Mouse (Mus musculus): ENCODE results near the gene Rfng.
"Not testable (repeated sequence)": the region's sequence is repeated elsewhere in the genome, so short reads cannot be mapped to it uniquely, and the experiment has no call there.

The Rfng gene

GRCm38 (mm10) chr11:120784064-120784791 is at the start of gene Rfng, which contains the start of gene Gps1:
TSS of gene Rfng (minus strand) at chr11:120784207.
TSS of gene Gps1 (plus strand) at chr11:120784272.
- DNase-seq = peak; percentile 83

GRCm38 (mm10) chr11:120832962-120833361 is 49.0 kb upstream of the Rfng start:
- not testable (repeated sequence) for DNase-seq

- no peak for DNase-seq
Observed at GRCm38 (mm10) chr11:120831659-120832440, 47.8 kb upstream of the Rfng start.

- no peak for DNase-seq
Observed at GRCm38 (mm10) chr11:120830686-120831085, 46.7 kb upstream of the Rfng start.

GRCm38 (mm10) chr11:120829757-120830532 is 45.9 kb upstream of the Rfng start:
- DNase-seq = no peak

GRCm38 (mm10) chr11:120828416-120828815 is 44.4 kb upstream of the Rfng start:
- peak; percentile 22 for DNase-seq

- DNase-seq = peak; percentile 53
Observed at GRCm38 (mm10) chr11:120826016-120826953, 42.3 kb upstream of the Rfng start.

GRCm38 (mm10) chr11:120825289-120825863 is 41.4 kb upstream of the Rfng start:
- peak; percentile 74 for DNase-seq

GRCm38 (mm10) chr11:120824787-120825288 is 40.8 kb upstream of the Rfng start:
- no peak for DNase-seq

GRCm38 (mm10) chr11:120823956-120824786 is 40.2 kb upstream of the Rfng start, which contains the start of gene Fasn:
TSS of gene Fasn (minus strand) at chr11:120824547.
- peak; percentile 98 for DNase-seq

- no peak for DNase-seq
Observed at GRCm38 (mm10) chr11:120823551-120823947, 39.5 kb upstream of the Rfng start.

- DNase-seq = no peak
Observed at GRCm38 (mm10) chr11:120822831-120823550, 39.0 kb upstream of the Rfng start.

GRCm38 (mm10) chr11:120822321-120822720 is 38.3 kb upstream of the Rfng start:
- DNase-seq = peak; percentile 51

- peak; percentile 60 for DNase-seq
Observed at GRCm38 (mm10) chr11:120821076-120821922, 37.3 kb upstream of the Rfng start.

- peak; percentile 59 for DNase-seq
Observed at GRCm38 (mm10) chr11:120820546-120820945, 36.5 kb upstream of the Rfng start.

- peak; percentile 83 for DNase-seq
Observed at GRCm38 (mm10) chr11:120819556-120819955, 35.5 kb upstream of the Rfng start.

- DNase-seq = peak; percentile 38
Observed at GRCm38 (mm10) chr11:120818251-120818650, 34.2 kb upstream of the Rfng start.

GRCm38 (mm10) chr11:120817358-120817757 is 33.4 kb upstream of the Rfng start:
- peak; percentile 13 for DNase-seq

GRCm38 (mm10) chr11:120812068-120812467 is 28.1 kb upstream of the Rfng start:
- DNase-seq = no peak
